ENCODE assay signal across 23 mouse cellular contexts in genomic region chr12:89482223-89482622, GRCm38 (mm10).
DNase-seq lines count a peak whose midpoint lies in the region; ATAC-seq and TF ChIP-seq lines count a peak whose summit lies in the region.
"Had no signal": no experiment of that assay in that cellular context is flagged by ENCODE, and none has a peak within 500 bp of the region (broad histone marks: within the 10 kb centered on the region; RNA-seq: fewer than 3 reads in every experiment).

No protein-coding gene starts in this region.

- H3K27me3 ChIP-seq in lung, embryonic 16.5 days (ENCODE audit: control insufficient read depth, insufficient read depth, low read depth, low read length), result no peaks in the 10 kb centered on the region
- H3K27me3 ChIP-seq in midbrain, postnatal 0 days (ENCODE audit: insufficient read depth, low read length), result no peaks in the 10 kb centered on the region
- H3K27me3 ChIP-seq: embryonic facial prominence, embryonic 12.5 days; embryonic facial prominence, embryonic 15.5 days; hindbrain, embryonic 12.5 days; hindbrain, embryonic 15.5 days had no signal

- no peaks in the 10 kb centered on the region for H3K9me3 ChIP-seq in lung, embryonic 16.5 days (ENCODE audit: control insufficient read depth, low read length)
- H3K9me3 ChIP-seq in midbrain, postnatal 0 days (ENCODE audit: low read length), result no peaks in the 10 kb centered on the region
- H3K9me3 ChIP-seq: embryonic facial prominence, embryonic 12.5 days; embryonic facial prominence, embryonic 15.5 days; G1E; hindbrain, embryonic 12.5 days; hindbrain, embryonic 15.5 days had no signal

- 33% methylated on average over 5 of the region's 5 CpGs for WGBS in lung, embryonic 16.5 days
- WGBS in midbrain, postnatal 0 days, result 35% methylated on average over 5 of the region's 5 CpGs

- H3K4me1 ChIP-seq in lung, embryonic 16.5 days (replicated peaks; ENCODE audit: control insufficient read depth, insufficient read depth, low read length), result no peaks in the 10 kb centered on the region
- H3K4me1 ChIP-seq in midbrain, postnatal 0 days (ENCODE audit: insufficient read depth, low read length), result no peaks in the 10 kb centered on the region
- H3K4me1 ChIP-seq: embryonic facial prominence, embryonic 12.5 days; embryonic facial prominence, embryonic 15.5 days; hindbrain, embryonic 12.5 days; hindbrain, embryonic 15.5 days had no signal

- peak overlapping the region; percentile 10; the same call in 1 of the 2 replicates for H3K4me3 ChIP-seq in lung, embryonic 16.5 days (ENCODE audit: low read length)
- H3K4me3 ChIP-seq in midbrain, postnatal 0 days (ENCODE audit: low read depth, low read length), result no peak overlapping the region
- H3K4me3 ChIP-seq: embryonic facial prominence, embryonic 12.5 days; embryonic facial prominence, embryonic 15.5 days; gastrocnemius, adult 2 months; hindbrain, embryonic 12.5 days; hindbrain, embryonic 15.5 days had no signal

- no peaks in the 10 kb centered on the region for H3K36me3 ChIP-seq in lung, embryonic 16.5 days (ENCODE audit: control insufficient read depth, insufficient read depth, low read length)
- H3K36me3 ChIP-seq in midbrain, postnatal 0 days (ENCODE audit: insufficient read depth, low read length), result no peaks in the 10 kb centered on the region
- H3K36me3 ChIP-seq: embryonic facial prominence, embryonic 12.5 days; embryonic facial prominence, embryonic 15.5 days; G1E; hindbrain, embryonic 12.5 days; hindbrain, embryonic 15.5 days had no signal

- peak; percentile 7 for DNase-seq in adrenal gland, postnatal 14 days
- DNase-seq in adrenal gland, postnatal 4 days (ENCODE audit: low spot score in 2 of 2), result no peak
- no peak for DNase-seq in lung, postnatal 4 days
- peak; percentile 0 for DNase-seq in lung, postnatal 25 days (ENCODE audit: low spot score)
- DNase-seq in midbrain, postnatal 0 days (ENCODE audit: low spot score), result no peak
- DNase-seq: adrenal gland, adult 2 months; adrenal gland, postnatal 25 days; cerebellum, adult 2 months; cerebellum, adult 9-11 months; cerebellum, postnatal 25 days; forebrain, postnatal 0 days; gastrocnemius, adult 2 months; gastrocnemius, postnatal 14 days; heart, adult 11 months had no signal

- peak overlapping the region; percentile 21 for H3K4me2 ChIP-seq in lung, embryonic 16.5 days (ENCODE audit: low read depth, low read length)
- no peak overlapping the region for H3K4me2 ChIP-seq in midbrain, postnatal 0 days (ENCODE audit: low read depth, low read length, poor library complexity, severe bottlenecking)
- H3K4me2 ChIP-seq: embryonic facial prominence, embryonic 12.5 days; embryonic facial prominence, embryonic 15.5 days; heart, embryonic 11.5 days; hindbrain, embryonic 12.5 days; hindbrain, embryonic 15.5 days had no signal

- no peak for TF ChIP-seq CTCF in midbrain, postnatal 0 days (IDR thresholded peaks at IDR 0.05)

- peak overlapping the region; percentile 27 for H3K27ac ChIP-seq in lung, embryonic 16.5 days (ENCODE audit: low read length)
- H3K27ac ChIP-seq in midbrain, postnatal 0 days (ENCODE audit: low read depth, low read length), result no peak overlapping the region
- H3K27ac ChIP-seq: embryonic facial prominence, embryonic 12.5 days; embryonic facial prominence, embryonic 15.5 days; gastrocnemius, adult 2 months; hindbrain, embryonic 12.5 days; hindbrain, embryonic 15.5 days had no signal

- H3K9ac ChIP-seq in lung, embryonic 16.5 days (ENCODE audit: low read length), result no peak overlapping the region
- H3K9ac ChIP-seq in midbrain, postnatal 0 days (replicated peaks; ENCODE audit: low read length, poor library complexity, severe bottlenecking), result no peak overlapping the region
- H3K9ac ChIP-seq: embryonic facial prominence, embryonic 12.5 days; embryonic facial prominence, embryonic 15.5 days; forebrain, postnatal 0 days; hindbrain, embryonic 12.5 days; hindbrain, embryonic 15.5 days had no signal

- peak; percentile 89 for ATAC-seq in lung, embryonic 16.5 days (ENCODE audit: low read depth)
- ATAC-seq in midbrain, postnatal 0 days (ENCODE audit: low FRiP score), result no peak
- ATAC-seq: forebrain, embryonic 14.5 days; forebrain, postnatal 0 days; Patski had no signal

Comparison
In these comparisons a context has a peak if more than half of its experiments do, and no peak if none do; other contexts are left out.
1. DNase-seq: peak in adrenal gland, postnatal 14 days (single experiment) and lung, postnatal 25 days (single experiment); none in adrenal gland, postnatal 4 days (0 of 2), lung, postnatal 4 days (0 of 2) and midbrain, postnatal 0 days (single experiment).